Comparison of ENCODE assay signal across 9 mouse cellular contexts in genomic region chr4:141010941-141011429, GRCm38 (mm10). TPM values are rescaled to one million over a fixed set of nuclear protein-coding genes. Genes with fewer than 3 reads are reported as not detected.
DNase-seq lines count a peak whose midpoint lies in the region; ATAC-seq and TF ChIP-seq lines count a peak whose summit lies in the region.
"Had no signal": no experiment of that assay in that cellular context is flagged by ENCODE, and none has a peak within 500 bp of the region (broad histone marks: within the 10 kb centered on the region; RNA-seq: fewer than 3 reads in every experiment).

No protein-coding gene starts in this region.

- H3K9me3 ChIP-seq in heart, embryonic 12.5 days (replicated peaks) = peaks cover 5% of the 10 kb centered on the region; the same call in 1 of the 2 replicates
- H3K9me3 ChIP-seq in limb, embryonic 11.5 days (ENCODE audit: control insufficient read depth, low read length) = no peaks in the 10 kb centered on the region
- no peaks in the 10 kb centered on the region for H3K9me3 ChIP-seq in midbrain, postnatal 0 days (ENCODE audit: low read length)

- 2% methylated on average over 17 of the region's 17 CpGs for WGBS in heart, embryonic 12.5 days
- 1% methylated on average over 17 of the region's 17 CpGs for WGBS in limb, embryonic 11.5 days
- WGBS in midbrain, postnatal 0 days = 1% methylated on average over 17 of the region's 17 CpGs

- TF ChIP-seq CTCF in left cerebral cortex, adult 2 months (IDR thresholded peaks at IDR 0.05) = no peak
- TF ChIP-seq CTCF in midbrain, postnatal 0 days (IDR thresholded peaks at IDR 0.05) = no peak

- H3K27ac ChIP-seq in left cerebral cortex, adult 2 months = peak overlapping the region; percentile 64
- H3K27ac ChIP-seq in heart, embryonic 12.5 days (ENCODE audit: poor library complexity, severe bottlenecking) = peak overlapping the region; percentile 70
- peak overlapping the region; percentile 74 for H3K27ac ChIP-seq in limb, embryonic 11.5 days (replicated peaks; ENCODE audit: low read depth, low read length)
- H3K27ac ChIP-seq in midbrain, postnatal 0 days (ENCODE audit: low read depth, low read length) = peak overlapping the region; percentile 75

- H3K4me2 ChIP-seq in heart, embryonic 12.5 days = peak overlapping the region; percentile 72
- peak overlapping the region; percentile 93 for H3K4me2 ChIP-seq in limb, embryonic 11.5 days (ENCODE audit: low read depth, severe bottlenecking)
- H3K4me2 ChIP-seq in midbrain, postnatal 0 days (ENCODE audit: low read depth, low read length, poor library complexity, severe bottlenecking) = peak overlapping the region; percentile 84

- DNase-seq in left cerebral cortex, adult 2 months (ENCODE audit: extremely low spot score in 1 of 2, low spot score in 2 of 2) = no peak
- DNase-seq in left cerebral cortex, adult 8-10 months (ENCODE audit: low spot score in 2 of 2) = no peak
- DNase-seq in limb, embryonic 11.5 days (ENCODE audit: low spot score) = peak; percentile 79
- DNase-seq in midbrain, postnatal 0 days (ENCODE audit: low spot score) = peak; percentile 47
- DNase-seq in urinary bladder, postnatal 10 days (ENCODE audit: low spot score) = no peak
- no peak for DNase-seq in thymus, postnatal 0 days (ENCODE audit: low spot score)
- no peak for DNase-seq in left cerebral cortex, postnatal 14 days (ENCODE audit: low spot score in 2 of 2)

- intact Hi-C loops in left cerebral cortex, adult 2 months (cut with DNase I) = no loop called here
- intact Hi-C loops in left cerebral cortex, postnatal 14 days (cut with DNase I) = no loop called here

- no peaks in the 10 kb centered on the region for H3K27me3 ChIP-seq in heart, embryonic 12.5 days (replicated peaks)
- no peaks in the 10 kb centered on the region for H3K27me3 ChIP-seq in limb, embryonic 11.5 days (ENCODE audit: control insufficient read depth, insufficient read depth, low read length)
- H3K27me3 ChIP-seq in midbrain, postnatal 0 days (ENCODE audit: insufficient read depth, low read length) = no peaks in the 10 kb centered on the region

- H3K4me1 ChIP-seq in heart, embryonic 12.5 days (replicated peaks) = peaks cover 30% of the 10 kb centered on the region
- H3K4me1 ChIP-seq in limb, embryonic 11.5 days (ENCODE audit: control insufficient read depth, insufficient read depth, low read length) = peaks cover 17% of the 10 kb centered on the region
- peaks cover 21% of the 10 kb centered on the region for H3K4me1 ChIP-seq in midbrain, postnatal 0 days (ENCODE audit: insufficient read depth, low read length)

- peaks cover 51% of the 10 kb centered on the region for H3K36me3 ChIP-seq in heart, embryonic 12.5 days
- peaks cover 32% of the 10 kb centered on the region for H3K36me3 ChIP-seq in limb, embryonic 11.5 days (ENCODE audit: control insufficient read depth, insufficient read depth, low read length)
- H3K36me3 ChIP-seq in midbrain, postnatal 0 days (ENCODE audit: insufficient read depth, low read length) = peaks cover 42% of the 10 kb centered on the region

- peak overlapping the region; percentile 83 for H3K9ac ChIP-seq in heart, embryonic 12.5 days
- peak overlapping the region; percentile 75 for H3K9ac ChIP-seq in limb, embryonic 11.5 days (ENCODE audit: low read length)
- peak overlapping the region; percentile 46 for H3K9ac ChIP-seq in midbrain, postnatal 0 days (replicated peaks; ENCODE audit: low read length, poor library complexity, severe bottlenecking)

- peak; percentile 12; the same call in 1 of the 2 replicates for ATAC-seq in heart, embryonic 12.5 days (ENCODE audit: insufficient number of reproducible peaks, low FRiP score)
- peak; percentile 37; the same call in 1 of the 2 replicates for ATAC-seq in limb, embryonic 11.5 days (ENCODE audit: insufficient number of reproducible peaks, low FRiP score, low TSS enrichment, low read depth)
- peak; percentile 21; the same call in 1 of the 2 replicates for ATAC-seq in midbrain, postnatal 0 days (ENCODE audit: low FRiP score)

- peak overlapping the region; percentile 53 for H3K4me3 ChIP-seq in left cerebral cortex, adult 2 months
- H3K4me3 ChIP-seq in heart, embryonic 12.5 days = peak overlapping the region; percentile 62
- H3K4me3 ChIP-seq in limb, embryonic 11.5 days (ENCODE audit: low read depth, low read length) = peak overlapping the region; percentile 54
- peak overlapping the region; percentile 56 for H3K4me3 ChIP-seq in midbrain, postnatal 0 days (ENCODE audit: low read depth, low read length)

RNA-seq across cellular contexts. Expression of gene Mfap2, which starts 0.8 kb away (rescaled TPM):
- 1 to 10 TPM; 4.8 to 4.9 TPM for total RNA-seq in left cerebral cortex, adult 2 months (2021)
- total RNA-seq in left cerebral cortex, adult 8-10 months (2022) = 1 to 10 TPM; 1.8 to 5.2 (median 3.3) TPM
- 245 and 246 TPM in 2 replicates for polyA plus RNA-seq in heart, embryonic 12.5 days (2016; fragmentation: Nextera tagmentation; extraction: Ambion mirVana)
- 485 and 517 TPM in 2 replicates for polyA plus RNA-seq in limb, embryonic 11.5 days (2014; fragmentation: Nextera tagmentation; extraction: Ambion mirVana)
- total RNA-seq in midbrain, postnatal 0 days (2014; rRNA removed) = 19.5 and 32.4 TPM in 2 replicates
- polyA plus RNA-seq in midbrain, postnatal 0 days (2015; fragmentation: Nextera tagmentation; extraction: Ambion mirVana) = 103 and 104 TPM in 2 replicates
- polyA plus RNA-seq in thymus, postnatal 0 days (2015; fragmentation: Nextera tagmentation; extraction: Ambion mirVana) = 24.4 and 32.8 TPM in 2 replicates
- total RNA-seq in left cerebral cortex, postnatal 14 days (2021) = 10 to 100 TPM in 1 of 2 experiments, 1 to 10 TPM in 1; 9.5 to 10.5 TPM
- total RNA-seq: MEL had no signal

RNA-seq across cellular contexts. Expression of gene Atp13a2, which starts 24.3 kb away (rescaled TPM):
- total RNA-seq in left cerebral cortex, adult 2 months (2021) = 100 to 1,000 TPM; 150 to 155 TPM
- total RNA-seq in left cerebral cortex, adult 8-10 months (2022) = 100 to 1,000 TPM; 141 to 156 (median 150) TPM
- 33.1 and 35.6 TPM in 2 replicates for polyA plus RNA-seq in heart, embryonic 12.5 days (2016; fragmentation: Nextera tagmentation; extraction: Ambion mirVana)
- 27.8 and 28.7 TPM in 2 replicates for polyA plus RNA-seq in limb, embryonic 11.5 days (2014; fragmentation: Nextera tagmentation; extraction: Ambion mirVana)
- 379 and 419 TPM in 2 replicates for total RNA-seq in midbrain, postnatal 0 days (2014; rRNA removed)
- polyA plus RNA-seq in midbrain, postnatal 0 days (2015; fragmentation: Nextera tagmentation; extraction: Ambion mirVana) = 182 and 201 TPM in 2 replicates
- polyA plus RNA-seq in thymus, postnatal 0 days (2015; fragmentation: Nextera tagmentation; extraction: Ambion mirVana) = 39.0 and 41.8 TPM in 2 replicates
- total RNA-seq in left cerebral cortex, postnatal 14 days (2021) = 100 to 1,000 TPM; 218 TPM

RNA-seq across cellular contexts. Expression of gene Crocc, which starts 49.4 kb away (rescaled TPM):
- 10 to 100 TPM; 68.1 to 71.3 TPM for total RNA-seq in left cerebral cortex, adult 2 months (2021)
- 10 to 100 TPM; 44.2 to 69.2 (median 54.3) TPM for total RNA-seq in left cerebral cortex, adult 8-10 months (2022)
- polyA plus RNA-seq in heart, embryonic 12.5 days (2016; fragmentation: Nextera tagmentation; extraction: Ambion mirVana) = 6.3 and 6.7 TPM in 2 replicates
- 8.7 and 9.0 TPM in 2 replicates for polyA plus RNA-seq in limb, embryonic 11.5 days (2014; fragmentation: Nextera tagmentation; extraction: Ambion mirVana)
- total RNA-seq in midbrain, postnatal 0 days (2014; rRNA removed) = 22.0 and 33.2 TPM in 2 replicates
- polyA plus RNA-seq in midbrain, postnatal 0 days (2015; fragmentation: Nextera tagmentation; extraction: Ambion mirVana) = 3.2 and 4.2 TPM in 2 replicates
- polyA plus RNA-seq in thymus, postnatal 0 days (2015; fragmentation: Nextera tagmentation; extraction: Ambion mirVana) = 1.9 and 2.1 TPM in 2 replicates
- total RNA-seq in left cerebral cortex, postnatal 14 days (2021) = 10 to 100 TPM; 51.0 to 52.7 TPM

RNA-seq across cellular contexts. Expression of gene Sdhb, which starts 50.0 kb away (rescaled TPM):
- 100 to 1,000 TPM; 170 to 178 TPM for total RNA-seq in left cerebral cortex, adult 2 months (2021)
- 100 to 1,000 TPM; 186 to 203 (median 195) TPM for total RNA-seq in left cerebral cortex, adult 8-10 months (2022)
- polyA plus RNA-seq in heart, embryonic 12.5 days (2016; fragmentation: Nextera tagmentation; extraction: Ambion mirVana) = 746 and 756 TPM in 2 replicates
- polyA plus RNA-seq in limb, embryonic 11.5 days (2014; fragmentation: Nextera tagmentation; extraction: Ambion mirVana) = 403 and 421 TPM in 2 replicates
- total RNA-seq in midbrain, postnatal 0 days (2014; rRNA removed) = 194 and 243 TPM in 2 replicates
- 529 and 575 TPM in 2 replicates for polyA plus RNA-seq in midbrain, postnatal 0 days (2015; fragmentation: Nextera tagmentation; extraction: Ambion mirVana)
- polyA plus RNA-seq in thymus, postnatal 0 days (2015; fragmentation: Nextera tagmentation; extraction: Ambion mirVana) = 434 and 468 TPM in 2 replicates
- total RNA-seq in left cerebral cortex, postnatal 14 days (2021) = 100 to 1,000 TPM; 196 to 202 TPM

Comparison
In these comparisons a context has a peak if more than half of its experiments do, and no peak if none do; other contexts are left out.
1. DNase-seq: peak in limb, embryonic 11.5 days (single experiment) and midbrain, postnatal 0 days (single experiment); none in left cerebral cortex, adult 2 months (0 of 2), left cerebral cortex, adult 8-10 months (0 of 2), urinary bladder, postnatal 10 days (single experiment), thymus, postnatal 0 days (single experiment) and left cerebral cortex, postnatal 14 days (0 of 2).
2. Peak in every context shown above with its lines, with median percentiles within 50 percentile points of each other: H3K27ac ChIP-seq, H3K4me3 ChIP-seq, ATAC-seq, H3K4me2 ChIP-seq and H3K9ac ChIP-seq.